Mouse (Mus musculus): ENCODE results near the gene Ecd. TPM values are rescaled to one million over a fixed set of nuclear protein-coding genes. Genes with fewer than 3 reads are reported as not detected.

Ecd gene
- polyA plus RNA-seq, 1 experiment from 2014 or later = 21.5 TPM

DNA sequence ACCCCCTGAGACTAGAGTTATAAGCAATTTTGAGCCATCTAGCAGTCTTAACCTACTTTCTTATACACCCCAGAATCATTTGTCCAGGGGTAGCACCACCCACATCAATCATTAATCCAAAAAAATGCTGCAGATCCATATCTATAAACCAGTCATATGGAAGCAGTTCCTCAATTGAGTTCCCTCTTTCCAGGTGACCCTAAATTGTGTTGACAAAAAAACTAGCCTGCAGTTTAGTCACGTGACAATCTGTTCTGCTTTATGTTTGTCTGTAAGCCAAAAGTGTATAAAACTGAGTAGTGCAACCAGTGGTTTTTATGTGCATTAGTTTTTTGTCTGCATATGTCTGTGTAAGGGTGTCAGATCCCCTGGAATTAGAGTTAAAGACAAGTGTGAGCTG is 23.9 kb upstream of the Ecd start:
- no peak for DNase-seq (ENCODE audit: low spot score)
- WGBS = 79% methylated on average over 1 of the region's 1 CpGs

DNA sequence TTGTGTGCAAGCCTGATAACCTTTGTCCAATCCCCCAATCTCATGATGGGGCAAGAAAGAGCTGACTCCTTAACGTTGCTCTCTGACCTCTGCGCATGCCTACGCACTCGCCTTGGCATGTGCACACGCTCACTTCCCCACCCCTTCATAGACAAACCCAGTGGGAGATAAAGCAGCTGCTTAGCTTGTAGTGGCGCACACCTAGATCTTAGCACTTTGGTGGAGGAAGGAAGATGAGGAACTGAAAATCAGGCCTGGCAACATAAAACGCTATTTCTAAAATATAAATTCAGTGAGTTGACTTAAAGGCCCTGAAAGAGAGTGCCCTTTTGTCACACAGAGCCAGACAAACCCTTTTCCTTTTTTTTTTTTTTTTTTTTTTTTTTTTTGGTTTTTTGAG is 22.9 kb upstream of the Ecd start:
- Histone ChIP-seq H3K36me3 (ENCODE audit: control insufficient read depth, insufficient read depth, low read length) (peaks cover 5% of the 10 kb centered on the region; the same call in 1 of the 2 replicates), H3K27me3 (ENCODE audit: control insufficient read depth, insufficient read depth, low read length) (no peaks in the 10 kb centered on the region), H3K9ac (ENCODE audit: low read length) (no peak overlapping the region), H3K4me1 (replicated peaks; ENCODE audit: control insufficient read depth, insufficient read depth) (no peaks in the 10 kb centered on the region), H3K4me2 (replicated peaks; ENCODE audit: low read depth) (no peak overlapping the region), H3K27ac (replicated peaks) (no peak overlapping the region), H3K9me3 (ENCODE audit: control insufficient read depth, low read length) (no peaks in the 10 kb centered on the region), H3K4me3 (ENCODE audit: low read depth, low read length) (no peak overlapping the region)
- no peak for DNase-seq (ENCODE audit: low spot score)
- 68% methylated on average over 7 of the region's 7 CpGs for WGBS
- no peak for TF ChIP-seq EP300 (optimal IDR thresholded peaks at IDR 0.05)
- ATAC-seq (ENCODE audit: low FRiP score, low TSS enrichment) = no peak

More for the DNA sequence above, 23.9 kb upstream of the Ecd start:
- Histone ChIP-seq H3K4me2 (replicated peaks; ENCODE audit: low read depth) (no peak overlapping the region), H3K36me3 (ENCODE audit: control insufficient read depth, insufficient read depth, low read length) (peaks cover 9% of the 10 kb centered on the region), H3K27ac (replicated peaks) (no peak overlapping the region), H3K9me3 (ENCODE audit: control insufficient read depth, low read length) (no peaks in the 10 kb centered on the region), H3K4me3 (ENCODE audit: low read depth, low read length) (no peak overlapping the region), H3K9ac (ENCODE audit: low read length) (no peak overlapping the region), H3K4me1 (replicated peaks; ENCODE audit: control insufficient read depth, insufficient read depth) (no peaks in the 10 kb centered on the region), H3K27me3 (ENCODE audit: control insufficient read depth, insufficient read depth, low read length) (no peaks in the 10 kb centered on the region)
- TF ChIP-seq EP300 (optimal IDR thresholded peaks at IDR 0.05) (no peak), CTCF (IDR thresholded peaks at IDR 0.05; ENCODE audit: low read depth) (no peak)
- ATAC-seq (ENCODE audit: low FRiP score, low TSS enrichment) = no peak

DNA sequence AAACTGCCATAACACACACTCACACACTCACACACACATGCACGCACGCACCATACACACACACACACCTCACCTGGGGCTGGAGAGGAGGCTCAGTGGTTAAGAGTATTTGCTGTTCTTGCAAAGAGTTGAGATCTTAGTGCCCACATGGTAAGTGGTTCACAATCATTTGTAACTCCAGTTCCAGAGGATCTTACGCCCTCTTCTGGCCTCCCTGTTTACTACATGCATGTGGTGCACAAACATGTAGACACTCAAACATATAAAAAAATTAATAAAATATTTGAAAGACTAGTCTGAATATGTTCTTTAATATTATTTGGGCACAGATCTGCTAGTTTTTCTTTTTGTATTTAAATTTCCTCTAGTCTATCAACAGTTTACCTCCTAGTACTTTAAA is 20.4 kb upstream of the Ecd start:
- Histone ChIP-seq H3K9ac (ENCODE audit: low read length) (no peak overlapping the region), H3K27ac (replicated peaks) (no peak overlapping the region), H3K27me3 (ENCODE audit: control insufficient read depth, insufficient read depth, low read length) (no peaks in the 10 kb centered on the region), H3K9me3 (ENCODE audit: control insufficient read depth, low read length) (no peaks in the 10 kb centered on the region), H3K4me2 (replicated peaks; ENCODE audit: low read depth) (no peak overlapping the region), H3K4me3 (ENCODE audit: low read depth, low read length) (no peak overlapping the region), H3K36me3 (ENCODE audit: control insufficient read depth, insufficient read depth, low read length) (peaks cover 10% of the 10 kb centered on the region; the same call in 1 of the 2 replicates), H3K4me1 (replicated peaks; ENCODE audit: control insufficient read depth, insufficient read depth) (no peaks in the 10 kb centered on the region)
- TF ChIP-seq CTCF (IDR thresholded peaks at IDR 0.05; ENCODE audit: low read depth) (peak; percentile 36), EP300 (optimal IDR thresholded peaks at IDR 0.05) (no peak)
- DNase-seq (ENCODE audit: low spot score) (no peak), ATAC-seq (ENCODE audit: low FRiP score, low TSS enrichment) (no peak)
- 95% methylated on average over 3 of the region's 3 CpGs for WGBS

DNA sequence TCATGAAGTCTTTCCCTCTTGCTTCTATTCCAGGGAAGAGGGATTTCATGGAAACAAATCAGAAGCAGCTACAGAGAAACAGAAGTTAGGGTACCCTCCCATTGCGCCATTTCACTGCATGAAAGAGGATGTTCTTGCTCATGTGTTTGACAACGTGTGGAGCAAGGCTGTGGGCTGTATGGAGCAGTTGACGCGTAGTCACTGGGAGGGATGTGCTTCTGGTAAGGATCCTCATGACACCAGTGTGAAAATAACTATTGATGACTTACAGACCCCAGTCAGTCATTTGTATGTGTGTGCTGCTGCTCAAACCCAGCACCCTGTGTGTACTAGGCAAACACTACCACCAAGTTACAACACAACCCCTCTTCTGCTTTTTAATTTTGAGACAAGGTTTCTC is 15.3 kb upstream of the Ecd start:
- DNase-seq (ENCODE audit: low spot score) (no peak), ATAC-seq (ENCODE audit: low FRiP score, low TSS enrichment) (no peak)
- WGBS = 92% methylated on average over 4 of the region's 4 CpGs
- TF ChIP-seq CTCF (IDR thresholded peaks at IDR 0.05; ENCODE audit: low read depth) (no peak), EP300 (optimal IDR thresholded peaks at IDR 0.05) (no peak)
- Histone ChIP-seq H3K27me3 (ENCODE audit: control insufficient read depth, insufficient read depth, low read length) (no peaks in the 10 kb centered on the region), H3K9me3 (ENCODE audit: control insufficient read depth, low read length) (no peaks in the 10 kb centered on the region), H3K27ac (replicated peaks) (no peak overlapping the region), H3K36me3 (ENCODE audit: control insufficient read depth, insufficient read depth, low read length) (peaks cover 26% of the 10 kb centered on the region), H3K4me1 (replicated peaks; ENCODE audit: control insufficient read depth, insufficient read depth) (no peaks in the 10 kb centered on the region), H3K9ac (ENCODE audit: low read length) (no peak overlapping the region), H3K4me3 (ENCODE audit: low read depth, low read length) (no peak overlapping the region), H3K4me2 (replicated peaks; ENCODE audit: low read depth) (no peak overlapping the region)

DNA sequence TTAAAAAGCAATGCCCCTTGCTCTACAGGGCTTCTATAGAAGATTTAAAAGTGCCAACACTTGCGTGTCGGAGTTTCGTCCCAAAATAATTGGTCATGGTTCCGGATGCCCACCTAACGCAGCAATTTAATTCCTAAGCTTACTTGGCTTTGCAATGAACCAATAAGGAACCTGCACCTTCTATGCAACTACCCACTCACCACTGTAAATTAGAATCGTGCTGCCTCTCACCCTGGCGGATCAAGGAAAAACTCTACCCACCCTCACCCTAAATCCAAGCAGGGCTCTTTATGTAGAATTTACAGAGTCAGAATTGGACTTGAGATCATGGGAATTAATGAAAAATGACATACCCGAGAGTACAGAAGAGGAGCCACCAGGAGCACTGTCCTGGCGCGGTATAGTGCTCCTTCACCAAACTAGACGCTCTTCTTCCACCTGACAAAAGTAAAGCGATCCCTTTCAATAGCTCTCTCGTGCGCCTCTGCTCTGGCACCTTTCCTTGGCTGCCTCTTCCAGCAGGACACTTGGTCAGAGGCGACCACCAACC is 405 bp downstream of the Ecd start:
- TF ChIP-seq CTCF (IDR thresholded peaks at IDR 0.05; ENCODE audit: low read depth) (no peak), EP300 (optimal IDR thresholded peaks at IDR 0.05) (no peak)
- Histone ChIP-seq H3K4me1 (replicated peaks; ENCODE audit: control insufficient read depth, insufficient read depth) (0 out of 2 replicates have a peak, but pooled peaks cover 2% of the 10 kb centered on the region), H3K9ac (ENCODE audit: low read length) (peak overlapping the region; percentile 93), H3K27ac (replicated peaks) (peak overlapping the region; percentile 96), H3K4me2 (replicated peaks; ENCODE audit: low read depth) (peak overlapping the region; percentile 75), H3K36me3 (ENCODE audit: control insufficient read depth, insufficient read depth, low read length) (no peaks in the 10 kb centered on the region; the same call in 1 of the 2 replicates), H3K27me3 (ENCODE audit: control insufficient read depth, insufficient read depth, low read length) (no peaks in the 10 kb centered on the region), H3K9me3 (ENCODE audit: control insufficient read depth, low read length) (no peaks in the 10 kb centered on the region), H3K4me3 (ENCODE audit: low read depth, low read length) (peak overlapping the region; percentile 83)
- 2% methylated on average over 15 of the region's 15 CpGs for WGBS
- no peak for DNase-seq (ENCODE audit: low spot score)
- peak; percentile 42 for ATAC-seq (ENCODE audit: low FRiP score, low TSS enrichment)

DNA sequence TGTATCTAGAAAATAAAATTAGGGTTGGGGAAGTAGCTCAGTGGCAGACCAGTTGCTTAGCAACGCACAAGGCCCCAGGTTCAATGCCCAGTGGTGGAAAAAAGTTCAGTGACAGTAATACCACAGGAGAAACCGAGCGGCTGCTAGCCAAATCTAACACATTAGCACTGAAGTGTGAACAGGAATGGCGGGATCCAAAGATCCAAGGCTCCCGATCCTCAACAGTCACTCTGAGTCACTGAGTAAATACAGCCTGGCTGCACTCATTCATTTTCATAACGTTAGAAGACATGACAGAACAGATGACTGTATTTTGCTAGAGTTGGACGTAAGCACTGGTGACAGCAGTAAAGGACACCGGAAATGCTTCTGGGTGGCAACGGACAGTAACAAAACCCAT is 2.0 kb downstream of the Ecd start:
- no peak overlapping the region for H3K9ac ChIP-seq (ENCODE audit: low read length)
- TF ChIP-seq EP300 (optimal IDR thresholded peaks at IDR 0.05) (no peak), CTCF (IDR thresholded peaks at IDR 0.05; ENCODE audit: low read depth) (no peak)
- no peak overlapping the region for H3K27ac ChIP-seq (replicated peaks)
- H3K4me2 ChIP-seq (replicated peaks; ENCODE audit: low read depth) = no peak overlapping the region
- H3K9me3 ChIP-seq (ENCODE audit: control insufficient read depth, low read length) = no peaks in the 10 kb centered on the region
- peak; percentile 24; the same call in 1 of the 2 replicates for ATAC-seq (ENCODE audit: low FRiP score, low TSS enrichment)
- 0 out of 2 replicates have a peak, but pooled peaks cover 2% of the 10 kb centered on the region for H3K4me1 ChIP-seq (replicated peaks; ENCODE audit: control insufficient read depth, insufficient read depth)
- 60% methylated on average over 9 of the region's 9 CpGs for WGBS
- no peaks in the 10 kb centered on the region for H3K27me3 ChIP-seq (ENCODE audit: control insufficient read depth, insufficient read depth, low read length)
- peaks cover 2% of the 10 kb centered on the region; the same call in 1 of the 2 replicates for H3K36me3 ChIP-seq (ENCODE audit: control insufficient read depth, insufficient read depth, low read length)
- H3K4me3 ChIP-seq (ENCODE audit: low read depth, low read length) = no peak overlapping the region
- peak; percentile 39 for DNase-seq (ENCODE audit: low spot score)
